Mouse (Mus musculus) gastrocnemius, postnatal 4 days (tissue): ENCODE results near the gene Ggcx. TPM values are rescaled to one million over a fixed set of nuclear protein-coding genes. Genes with fewer than 3 reads are reported as not detected.
A peak's percentile ranks its signal among the peaks of the same experiment; 100 is the strongest.
"Not testable (repeated sequence)": the region's sequence is repeated elsewhere in the genome, so short reads cannot be mapped to it uniquely, and the experiment has no call there.

ENCODE experiments used
- DNase-seq, 2 experiments: peaks; one replicate each; pipeline ENCODE4 v3.0.0; 2021 to 2022; ENCODE audit warnings: low spot score in 2 of 2, mixed read lengths in 2 of 2
- total RNA-seq, 2 experiments: library from RNA; stranded (reverse); gene quantifications; 2 replicates each; pipeline ENCODE4 v1.2.3; 2021

The Ggcx gene
- total RNA-seq, 2 experiments from 2014 or later = 24.6 to 27.6 TPM

DNA sequence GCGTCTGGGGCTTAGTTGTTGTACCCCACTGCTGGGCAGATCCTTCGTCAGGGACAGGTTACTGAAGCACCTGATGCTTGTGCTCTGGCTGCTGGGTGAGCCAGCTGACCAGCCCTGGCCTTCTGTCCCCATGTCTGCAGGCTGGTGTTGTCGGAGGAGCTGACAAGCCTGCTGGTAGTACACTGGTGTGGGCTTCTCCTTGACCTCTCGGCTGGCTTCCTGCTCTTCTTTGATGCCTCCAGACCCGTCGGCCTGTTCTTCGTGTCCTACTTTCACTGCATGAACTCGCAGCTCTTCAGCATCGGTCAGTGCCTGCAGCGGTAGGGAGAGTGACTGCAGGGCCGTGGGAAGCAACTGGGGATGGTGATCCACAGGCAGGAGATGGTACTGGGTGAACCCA is 11.5 kb downstream of the Ggcx start:
- no peak for DNase-seq

DNA sequence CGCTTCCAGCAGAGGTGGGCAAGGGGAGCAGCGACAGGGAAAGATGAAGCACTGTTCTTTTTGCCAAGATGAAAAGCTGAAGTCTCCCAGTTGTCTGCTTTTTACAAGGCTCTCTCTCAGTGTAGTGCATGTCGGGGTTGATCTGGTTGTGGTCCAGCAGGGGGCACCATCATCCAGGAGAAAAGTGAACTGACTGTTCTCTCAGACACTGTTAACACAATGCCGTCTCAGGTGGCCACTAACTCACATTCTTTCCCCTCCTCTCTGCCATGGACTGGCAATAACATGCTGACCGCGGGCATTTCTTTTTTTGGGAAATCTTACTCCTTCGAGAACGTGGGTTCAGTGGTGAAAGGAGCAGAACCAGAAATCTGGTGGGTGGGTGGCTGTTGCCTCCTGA is 13.9 kb downstream of the Ggcx start:
- peak; percentile 45 to 73 for DNase-seq

DNA sequence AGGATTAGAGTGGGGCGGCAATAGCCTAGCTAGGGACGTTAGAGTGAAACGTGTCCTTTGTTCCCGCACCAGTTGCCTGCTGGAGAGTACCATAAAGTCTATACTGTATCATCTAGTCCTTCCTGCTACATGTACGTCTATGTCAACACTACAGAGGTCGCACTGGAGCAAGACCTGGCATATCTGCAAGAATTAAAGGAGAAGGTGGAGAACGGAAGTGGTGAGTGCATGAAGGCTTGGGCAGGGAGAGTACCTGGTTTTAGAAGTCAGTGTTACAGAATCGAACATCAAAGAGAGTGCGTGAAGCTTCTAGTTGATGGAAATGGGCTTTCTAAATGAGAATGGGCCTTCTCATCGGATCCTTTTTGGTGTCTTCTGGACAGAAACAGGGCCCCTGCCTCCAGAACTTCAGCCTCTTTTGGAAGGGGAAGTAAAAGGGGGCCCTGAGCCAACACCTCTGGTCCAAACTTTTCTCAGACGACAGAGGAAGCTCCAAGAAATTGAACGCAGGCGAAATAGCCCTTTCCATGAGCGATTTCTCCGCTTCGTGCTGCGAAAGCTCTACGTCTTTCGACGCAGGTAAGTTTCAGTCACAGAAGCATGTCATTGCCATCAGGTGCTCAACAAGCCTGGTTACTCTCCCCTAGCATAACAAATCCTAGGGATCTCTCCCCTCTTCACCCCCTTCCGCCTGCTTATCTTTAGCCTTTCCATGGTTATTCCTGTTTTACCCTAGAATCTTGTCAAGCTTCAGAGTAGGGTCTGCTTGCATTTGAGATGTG is 15.1 kb downstream of the Ggcx start:
- DNase-seq = no peak

GRCm38 (mm10) chr6:72430989-72431921 is 17.1 kb downstream of the Ggcx start:
- no peak for DNase-seq

DNA sequence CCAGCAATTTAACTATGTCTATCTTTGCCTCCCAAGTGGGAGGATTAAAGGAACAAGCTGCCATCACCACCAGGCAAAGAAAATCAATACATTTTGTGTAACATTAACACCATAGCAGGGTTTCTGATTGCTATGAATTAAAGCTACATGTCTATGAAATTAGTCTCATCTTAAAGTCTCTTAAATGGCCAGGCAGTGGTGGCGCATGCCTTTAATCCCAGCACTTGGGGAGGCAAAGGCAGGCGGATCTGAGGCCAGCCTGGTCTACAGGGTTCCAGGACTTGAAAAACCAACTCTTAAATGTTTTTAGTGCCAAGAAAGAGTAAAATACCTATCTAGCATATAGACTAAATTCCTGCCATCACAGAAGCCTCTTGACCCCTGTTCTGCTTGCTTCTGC is 18.0 kb downstream of the Ggcx start:
- DNase-seq = no peak

- no peak for DNase-seq
Measured at GRCm38 (mm10) chr6:72438226-72438625, 24.1 kb downstream of the Ggcx start.

DNA sequence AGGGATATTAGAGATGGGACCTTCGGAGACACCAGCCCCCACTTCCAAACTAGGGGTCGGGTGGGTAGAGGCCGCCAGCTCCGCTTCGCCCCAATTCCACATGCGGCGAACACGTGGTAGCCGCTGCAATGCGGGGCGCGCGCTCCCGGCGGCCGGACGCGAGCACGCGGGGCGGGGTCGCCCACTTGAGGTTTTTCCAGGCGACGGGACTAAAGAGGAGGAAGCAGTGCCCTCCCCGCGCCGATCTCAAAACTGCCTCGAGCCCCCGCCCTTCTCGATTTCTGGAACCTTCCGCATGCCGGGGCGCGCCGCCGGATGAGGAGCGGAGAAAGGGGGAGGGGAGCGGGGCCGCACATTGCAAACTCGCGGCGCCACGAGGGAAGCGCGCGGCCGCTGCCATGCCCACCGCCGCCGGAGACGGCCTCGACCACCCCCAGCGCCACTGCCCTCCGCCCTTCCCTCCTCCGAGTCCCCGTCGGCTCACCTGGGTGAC is 24.8 kb downstream of the Ggcx start:
- peak; percentile 87 to 95 for DNase-seq

- peak; percentile 93 to 97 for DNase-seq
Measured at GRCm38 (mm10) chr6:72439355-72440185, 25.5 kb downstream of the Ggcx start, which contains the start of gene Mat2a. TSS of gene Mat2a (minus strand) at chr6:72439558.

DNA sequence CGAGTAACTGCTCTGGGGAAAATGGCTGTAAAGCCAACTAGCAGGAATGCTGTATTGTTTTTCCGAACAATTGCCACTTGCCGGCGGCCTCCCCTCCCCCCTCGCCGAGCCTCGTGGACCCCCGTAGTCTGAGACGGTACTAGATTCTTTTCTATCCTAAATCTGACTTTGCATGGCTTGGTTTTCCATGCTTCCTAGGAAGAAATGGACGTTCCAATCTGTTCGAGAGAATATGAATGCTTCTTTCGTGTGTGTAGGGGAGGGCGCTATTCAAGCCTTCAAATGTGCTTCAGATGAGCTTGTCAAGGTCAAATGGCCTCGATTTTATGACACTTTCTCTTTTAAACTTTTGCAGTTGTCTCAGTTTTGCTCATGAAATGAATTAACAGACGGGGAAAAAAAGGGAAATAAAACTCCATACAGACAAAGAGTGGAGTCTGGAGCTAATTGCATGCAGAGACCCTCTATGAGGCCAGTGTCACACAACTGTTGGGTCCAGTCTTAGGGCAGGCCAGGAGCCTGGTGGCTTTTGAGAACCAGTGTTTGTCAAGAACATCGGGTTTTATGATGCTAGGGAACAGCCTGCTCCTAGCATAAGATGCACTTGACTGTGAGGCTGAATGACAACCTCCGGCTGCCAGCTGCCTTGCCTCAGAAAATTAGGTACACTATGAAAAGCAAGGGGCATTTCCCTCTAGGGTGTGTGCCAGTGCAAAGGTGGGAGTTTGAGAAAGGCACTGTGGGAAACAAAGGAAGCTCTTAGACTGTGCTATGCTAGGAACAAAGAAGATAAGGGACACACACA is 26.3 kb downstream of the Ggcx start:
- no peak for DNase-seq

DNA sequence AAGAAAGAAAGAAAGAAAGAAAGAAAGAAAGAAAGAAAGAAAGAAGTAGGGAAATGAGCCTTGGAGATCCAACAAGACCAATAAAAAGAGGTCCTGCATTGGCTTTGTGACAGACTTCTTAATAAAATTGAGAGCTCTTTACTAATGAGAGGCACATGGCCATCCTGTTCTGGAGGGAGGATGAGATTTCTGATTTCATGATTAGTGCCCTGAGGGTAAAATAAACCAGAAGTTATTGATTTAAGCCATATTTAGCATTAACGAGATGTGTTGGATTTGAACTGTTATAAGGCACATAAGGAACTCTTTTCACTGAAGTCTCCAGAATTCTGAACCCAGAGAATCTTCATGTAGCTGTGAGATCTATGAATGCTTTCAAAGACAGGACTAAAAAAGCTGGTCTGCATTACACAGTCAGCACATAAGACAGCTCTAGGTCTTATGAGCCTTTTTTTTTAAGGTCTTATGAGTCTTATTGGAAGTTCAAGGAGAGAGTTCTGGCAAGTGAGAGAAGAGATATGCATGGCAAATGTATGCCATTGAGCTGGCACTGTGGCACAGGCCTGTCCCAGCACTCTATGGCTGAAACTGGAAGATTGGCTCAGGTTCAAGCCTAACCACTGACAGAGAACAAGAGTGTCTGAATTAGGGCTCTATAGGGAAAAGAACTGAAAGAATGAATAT is 29.0 kb downstream of the Ggcx start:
- no peak for DNase-seq

DNA sequence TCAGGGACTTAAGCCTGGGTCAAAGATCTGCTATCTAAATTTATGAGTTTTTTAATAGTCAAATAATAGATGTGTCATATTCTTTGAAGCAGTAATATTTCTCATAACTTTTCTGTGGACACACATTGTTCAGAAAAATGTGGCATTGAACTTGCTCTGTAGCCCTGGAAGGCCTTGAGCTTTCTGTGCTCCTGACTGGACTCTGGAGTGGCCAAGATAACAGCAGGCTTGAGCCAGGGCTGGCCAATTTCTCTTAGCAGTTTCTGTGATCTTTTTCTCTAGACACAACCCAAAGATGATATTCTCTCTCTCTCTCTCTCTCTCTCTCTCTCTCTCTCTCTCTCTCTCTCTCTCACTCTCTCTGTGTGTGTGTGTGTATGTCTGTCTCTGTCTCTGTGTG is 30.9 kb downstream of the Ggcx start:
- DNase-seq = no peak

DNA sequence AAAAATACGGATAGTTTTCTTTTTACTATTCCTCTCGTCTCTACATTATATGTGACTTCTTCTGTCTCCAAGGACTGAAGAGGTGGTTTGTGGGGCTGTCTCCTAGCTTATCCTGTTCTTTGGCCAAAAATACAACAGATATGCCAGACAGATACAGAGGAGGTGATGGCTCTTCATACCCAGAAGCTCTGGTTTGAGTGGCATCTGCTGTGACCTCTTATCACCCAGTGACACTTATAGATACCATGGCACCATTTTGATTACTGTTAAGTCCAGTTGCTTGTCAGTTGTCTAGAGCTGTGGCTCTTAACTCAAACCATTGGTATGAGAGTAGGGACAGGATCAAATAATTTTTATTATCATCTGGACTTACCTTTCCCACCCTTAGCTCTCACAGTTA is 33.4 kb downstream of the Ggcx start:
- DNase-seq = no peak

DNA sequence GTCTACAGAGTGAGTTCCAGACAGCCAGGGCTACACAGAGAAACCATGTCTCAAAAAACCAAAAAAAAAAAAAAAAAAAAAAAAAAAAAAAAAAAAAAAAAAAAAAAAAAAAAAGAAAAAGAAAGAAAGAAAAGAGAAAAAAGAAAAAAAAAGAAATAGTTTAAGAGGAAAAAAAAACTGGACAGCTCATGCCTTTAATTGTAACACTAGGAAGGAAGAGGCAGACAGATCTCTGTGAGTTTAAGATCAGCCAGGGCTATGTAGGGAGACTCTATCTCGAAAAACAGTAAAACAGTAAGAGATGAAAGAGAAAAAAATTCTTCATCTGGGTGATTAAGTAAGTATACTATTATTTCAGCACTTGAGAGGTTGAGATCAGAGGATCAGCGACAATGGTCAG is 37.7 kb downstream of the Ggcx start:
- not testable (repeated sequence) for DNase-seq

DNA sequence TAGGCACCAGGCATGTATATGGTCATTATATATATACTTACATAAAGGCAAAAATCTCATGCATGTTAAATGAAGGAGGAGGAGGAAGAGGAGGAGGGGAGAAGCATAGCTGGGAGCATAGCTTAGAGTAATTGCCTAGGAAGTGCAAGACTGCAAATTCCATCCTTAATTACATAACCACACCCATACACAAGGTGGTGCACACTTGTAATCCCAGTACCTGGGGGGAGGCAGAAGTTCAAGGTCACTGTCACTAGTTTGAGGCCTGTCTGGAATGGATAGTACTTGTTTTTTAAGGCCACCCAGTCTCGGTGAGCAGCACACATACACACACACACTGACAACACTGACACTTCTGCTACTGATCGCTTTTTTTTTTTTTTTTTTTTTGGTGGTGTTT is 38.2 kb downstream of the Ggcx start:
- DNase-seq = no peak

DNA sequence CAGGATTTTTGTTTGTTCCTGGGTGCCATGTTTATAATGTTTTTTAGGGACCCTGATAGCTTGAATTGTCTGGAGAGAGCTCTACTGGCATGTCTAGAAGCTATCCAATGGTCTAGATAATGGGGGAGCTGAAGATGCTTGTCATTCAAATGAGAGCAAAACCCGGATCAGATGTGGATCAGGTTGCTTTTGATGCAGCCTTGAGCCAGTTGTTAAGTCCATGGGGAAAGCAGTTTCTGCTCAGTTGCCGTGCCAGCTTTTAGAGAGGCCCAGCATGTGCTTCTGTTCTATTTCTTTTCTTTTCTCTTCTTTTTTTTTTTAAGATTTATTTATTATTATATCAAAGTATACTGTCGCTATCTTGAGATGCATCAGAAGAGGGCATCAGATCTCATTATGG is 39.5 kb downstream of the Ggcx start:
- DNase-seq = no peak

DNA sequence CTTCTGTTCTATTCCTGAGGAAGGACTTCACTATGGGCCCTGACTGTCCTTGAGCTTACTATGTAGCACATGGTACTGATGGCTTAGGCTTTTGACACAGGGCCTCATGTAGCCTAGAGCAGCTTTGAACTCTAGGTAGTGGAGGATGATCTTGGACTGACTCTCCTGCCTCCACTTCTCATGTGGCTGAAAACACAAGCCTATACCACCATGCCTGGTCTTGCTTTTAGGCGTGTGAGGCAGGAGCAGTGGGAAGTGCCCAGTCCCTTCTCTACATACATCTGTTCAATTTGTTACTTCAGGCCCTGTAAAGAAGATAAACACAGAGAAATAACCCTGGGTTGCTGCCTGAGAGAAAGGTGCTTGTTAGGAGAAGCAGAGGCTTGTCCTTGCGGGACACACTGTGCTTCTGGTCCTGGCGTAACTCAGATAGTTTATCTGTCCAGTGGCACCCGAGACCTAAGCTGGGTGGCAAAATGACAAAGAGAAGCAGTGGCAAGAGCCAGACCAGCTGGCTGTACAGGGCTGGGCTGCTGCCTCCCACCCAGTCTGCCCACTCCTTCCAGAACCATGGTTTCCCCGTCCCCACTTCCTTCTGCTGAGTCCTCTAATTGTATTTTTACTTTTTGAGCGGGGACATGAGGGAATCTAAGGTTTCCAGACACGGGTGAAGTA is 40.1 kb downstream of the Ggcx start:
- peak in 1 of 2 experiments; percentile 14 for DNase-seq

- peak in 1 of 2 experiments; percentile 32 for DNase-seq
Measured at GRCm38 (mm10) chr6:72454833-72455373, 40.8 kb downstream of the Ggcx start.

GRCm38 (mm10) chr6:72456567-72456966 is 42.5 kb downstream of the Ggcx start:
- DNase-seq = no peak

GRCm38 (mm10) chr6:72458418-72458817 is 44.3 kb downstream of the Ggcx start:
- DNase-seq = no peak
